8 mouse cellular contexts compared by ENCODE assay signal in the genomic region with DNA sequence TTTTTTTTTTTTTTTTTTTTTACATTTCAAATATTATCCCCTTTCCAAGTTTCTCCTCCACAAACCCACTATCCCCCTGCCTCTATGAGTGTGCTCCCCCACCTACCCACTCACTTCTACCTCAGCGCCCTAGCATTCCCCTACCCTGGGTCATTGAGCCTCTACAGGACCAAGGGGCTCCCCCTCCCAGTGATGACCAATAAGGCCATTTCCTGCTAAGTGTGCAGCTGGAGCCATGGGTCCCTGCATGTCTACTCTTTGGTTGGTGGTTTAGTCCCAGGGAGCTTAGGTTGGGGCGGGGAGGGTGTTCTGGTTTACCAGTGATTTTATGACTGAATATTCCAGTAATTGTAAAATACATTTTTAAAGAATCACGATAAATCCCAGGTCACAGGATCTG. TPM values are rescaled to one million over a fixed set of nuclear protein-coding genes. Genes with fewer than 3 reads are reported as not detected.
DNase-seq lines count a peak whose midpoint lies in the region; ATAC-seq and TF ChIP-seq lines count a peak whose summit lies in the region.
"Not testable (repeated sequence)": the region's sequence is repeated elsewhere in the genome, so short reads cannot be mapped to it uniquely, and the experiment has no call there.

No protein-coding gene starts in this region.

- H3K4me1 ChIP-seq in E14TG2a.4 (replicated peaks; ENCODE audit: low read depth, low read length); forebrain, embryonic 10.5 days; heart, embryonic 16.5 days (ENCODE audit: control insufficient read depth, insufficient read depth, low read length); kidney, embryonic 16.5 days (ENCODE audit: insufficient read depth, low read length); liver, embryonic 16.5 days (ENCODE audit: control insufficient read depth, low read depth, low read length); midbrain, embryonic 16.5 days (ENCODE audit: control insufficient read depth, insufficient read depth, low read length); stomach, embryonic 16.5 days (ENCODE audit: control insufficient read depth, insufficient read depth, low read length): not testable (repeated sequence)

- not testable (repeated sequence) for H3K9me3 ChIP-seq in E14TG2a.4 (ENCODE audit: low read length); forebrain, embryonic 10.5 days; heart, embryonic 16.5 days (replicated peaks; ENCODE audit: control insufficient read depth, low read length); kidney, embryonic 16.5 days (ENCODE audit: low read length); liver, embryonic 16.5 days (replicated peaks; ENCODE audit: control insufficient read depth, low read length); midbrain, embryonic 16.5 days (replicated peaks; ENCODE audit: control insufficient read depth, low read length, poor library complexity, severe bottlenecking); stomach, embryonic 16.5 days (replicated peaks; ENCODE audit: control insufficient read depth, low read length)

- not testable (repeated sequence) for H3K27me3 ChIP-seq in E14TG2a.4 (ENCODE audit: insufficient read depth, low read length); forebrain, embryonic 10.5 days (ENCODE audit: poor library complexity, severe bottlenecking); heart, embryonic 16.5 days (ENCODE audit: control insufficient read depth, insufficient read depth, low read length); kidney, embryonic 16.5 days (ENCODE audit: insufficient read depth, low read length); liver, embryonic 16.5 days (ENCODE audit: control insufficient read depth, insufficient read depth, low read depth, low read length); midbrain, embryonic 16.5 days (ENCODE audit: control insufficient read depth, insufficient read depth, low read depth, low read length); stomach, embryonic 16.5 days (ENCODE audit: control insufficient read depth, insufficient read depth, low read length)

- peak; percentile 37 for DNase-seq in cerebellum, adult 11-12 months
- not testable (repeated sequence) for DNase-seq in forebrain, embryonic 10.5 days (ENCODE audit: extremely low spot score, low spot score)

- not testable (repeated sequence) for TF ChIP-seq CTCF in E14TG2a.4 (conservative IDR thresholded peaks at IDR 0.05; ENCODE audit: low read length)

- ATAC-seq in heart, embryonic 16.5 days (replicated peaks; ENCODE audit: extremely low read depth, insufficient read depth, low FRiP score): peak; percentile 71
- ATAC-seq in kidney, embryonic 16.5 days (ENCODE audit: low FRiP score, low TSS enrichment): peak; percentile 90
- peak; percentile 43 for ATAC-seq in liver, embryonic 16.5 days (ENCODE audit: low read depth)
- ATAC-seq in midbrain, embryonic 16.5 days: peak; percentile 86
- peak; percentile 69; the same call in 1 of the 2 replicates for ATAC-seq in stomach, embryonic 16.5 days (ENCODE audit: insufficient read depth, low FRiP score)

- peak overlapping the region; percentile 81 for H3K9ac ChIP-seq in heart, embryonic 16.5 days (ENCODE audit: low read length)
- H3K9ac ChIP-seq in kidney, embryonic 16.5 days (replicated peaks; ENCODE audit: low read length): peak overlapping the region; percentile 74
- peak overlapping the region; percentile 74 for H3K9ac ChIP-seq in liver, embryonic 16.5 days (ENCODE audit: low read depth, low read length)
- H3K9ac ChIP-seq in midbrain, embryonic 16.5 days (ENCODE audit: low read depth, low read length): peak overlapping the region; percentile 76; the same call in 1 of the 2 replicates
- H3K9ac ChIP-seq in stomach, embryonic 16.5 days (ENCODE audit: low read length): peak overlapping the region; percentile 82; the same call in 1 of the 2 replicates

- WGBS in forebrain, embryonic 10.5 days: 5% methylated on average over 3 of the region's 3 CpGs
- WGBS in heart, embryonic 16.5 days: 2% methylated on average over 3 of the region's 3 CpGs
- 2% methylated on average over 3 of the region's 3 CpGs for WGBS in kidney, embryonic 16.5 days
- 10% methylated on average over 3 of the region's 3 CpGs for WGBS in liver, embryonic 16.5 days (ENCODE audit: insufficient replicate concordance)
- WGBS in midbrain, embryonic 16.5 days: 0% methylated on average over 3 of the region's 3 CpGs
- WGBS in stomach, embryonic 16.5 days: 0% methylated on average over 3 of the region's 3 CpGs

- H3K36me3 ChIP-seq in E14TG2a.4 (ENCODE audit: insufficient read depth, low read length); forebrain, embryonic 10.5 days (replicated peaks); heart, embryonic 16.5 days (ENCODE audit: control insufficient read depth, insufficient read depth); kidney, embryonic 16.5 days (ENCODE audit: insufficient read depth, low read length); liver, embryonic 16.5 days (ENCODE audit: control insufficient read depth, insufficient read depth); midbrain, embryonic 16.5 days (ENCODE audit: control insufficient read depth, insufficient read depth, low read length); stomach, embryonic 16.5 days (ENCODE audit: control insufficient read depth, insufficient read depth, low read length): not testable (repeated sequence)

- H3K4me2 ChIP-seq in heart, embryonic 16.5 days (ENCODE audit: low read depth, low read length): peak overlapping the region; percentile 55
- H3K4me2 ChIP-seq in kidney, embryonic 16.5 days (replicated peaks; ENCODE audit: low read depth, low read length): peak overlapping the region; percentile 56
- H3K4me2 ChIP-seq in liver, embryonic 16.5 days (ENCODE audit: low read depth, low read length): peak overlapping the region; percentile 49
- H3K4me2 ChIP-seq in midbrain, embryonic 16.5 days (ENCODE audit: low read length): peak overlapping the region; percentile 54
- peak overlapping the region; percentile 51 for H3K4me2 ChIP-seq in stomach, embryonic 16.5 days (ENCODE audit: low read depth, low read length)

- peak overlapping the region; percentile 84 for H3K4me3 ChIP-seq in E14TG2a.4 (replicated peaks; ENCODE audit: low read length)
- H3K4me3 ChIP-seq in forebrain, embryonic 10.5 days: peak overlapping the region; percentile 66
- H3K4me3 ChIP-seq in heart, embryonic 16.5 days (ENCODE audit: low read length): peak overlapping the region; percentile 72
- H3K4me3 ChIP-seq in kidney, embryonic 16.5 days (ENCODE audit: low read length): peak overlapping the region; percentile 53
- peak overlapping the region; percentile 71 for H3K4me3 ChIP-seq in liver, embryonic 16.5 days (ENCODE audit: low read depth, low read length)
- peak overlapping the region; percentile 66 for H3K4me3 ChIP-seq in midbrain, embryonic 16.5 days (ENCODE audit: low read depth, low read length)
- H3K4me3 ChIP-seq in stomach, embryonic 16.5 days (replicated peaks; ENCODE audit: low read length): peak overlapping the region; percentile 65

- H3K27ac ChIP-seq in forebrain, embryonic 10.5 days; kidney, embryonic 16.5 days (ENCODE audit: low read length); liver, embryonic 16.5 days (ENCODE audit: low read length): not testable (repeated sequence)
- H3K27ac ChIP-seq in heart, embryonic 16.5 days (ENCODE audit: low read length): peak overlapping the region; percentile 76
- H3K27ac ChIP-seq in midbrain, embryonic 16.5 days (ENCODE audit: low read length): peak overlapping the region; percentile 73; the same call in 1 of the 2 replicates
- peak overlapping the region; percentile 79; the same call in 1 of the 2 replicates for H3K27ac ChIP-seq in stomach, embryonic 16.5 days (ENCODE audit: low read length)

RNA-seq across cellular contexts. Expression of gene Zfp994, which starts 0.4 kb away (rescaled TPM):
- 2.0 and 2.5 TPM in 2 replicates for polyA plus RNA-seq in forebrain, embryonic 10.5 days (2016; fragmentation: Nextera tagmentation; extraction: Ambion mirVana)
- 1.7 TPM in 2 replicates for polyA plus RNA-seq in heart, embryonic 16.5 days (2015; fragmentation: Nextera tagmentation; extraction: Ambion mirVana)
- 2.8 and 3.4 TPM in 2 replicates for polyA plus RNA-seq in kidney, embryonic 16.5 days (2015; fragmentation: Nextera tagmentation; extraction: Ambion mirVana)
- polyA plus RNA-seq in liver, embryonic 16.5 days (2015; fragmentation: Nextera tagmentation; extraction: Ambion mirVana): 0.71 and 0.82 TPM in 2 replicates
- 3.8 and 3.9 TPM in 2 replicates for polyA plus RNA-seq in midbrain, embryonic 16.5 days (2015; fragmentation: Nextera tagmentation; extraction: Ambion mirVana)
- 3.2 and 3.3 TPM in 2 replicates for polyA plus RNA-seq in stomach, embryonic 16.5 days (2015; fragmentation: Nextera tagmentation; extraction: Ambion mirVana)

RNA-seq across cellular contexts. Expression of gene Zfp947, which starts 59.0 kb away (rescaled TPM):
- 2.2 and 2.3 TPM in 2 replicates for polyA plus RNA-seq in forebrain, embryonic 10.5 days (2016; fragmentation: Nextera tagmentation; extraction: Ambion mirVana)
- polyA plus RNA-seq in heart, embryonic 16.5 days (2015; fragmentation: Nextera tagmentation; extraction: Ambion mirVana): 2.3 and 2.7 TPM in 2 replicates
- 2.8 and 3.1 TPM in 2 replicates for polyA plus RNA-seq in kidney, embryonic 16.5 days (2015; fragmentation: Nextera tagmentation; extraction: Ambion mirVana)
- polyA plus RNA-seq in liver, embryonic 16.5 days (2015; fragmentation: Nextera tagmentation; extraction: Ambion mirVana): 0.35 and 0.42 TPM in 2 replicates
- 2.2 and 2.6 TPM in 2 replicates for polyA plus RNA-seq in midbrain, embryonic 16.5 days (2015; fragmentation: Nextera tagmentation; extraction: Ambion mirVana)
- 2.8 and 3.0 TPM in 2 replicates for polyA plus RNA-seq in stomach, embryonic 16.5 days (2015; fragmentation: Nextera tagmentation; extraction: Ambion mirVana)
